Mouse (Mus musculus) frontal cortex, postnatal 14 days (tissue): ENCODE measurements around the gene Plcg2.

Source experiments
- DNase-seq, 2 experiments: peaks; one replicate each; pipeline ENCODE4 v3.0.0; 2022; ENCODE audit warnings: low spot score in 2 of 2

The Plcg2 gene

DNA sequence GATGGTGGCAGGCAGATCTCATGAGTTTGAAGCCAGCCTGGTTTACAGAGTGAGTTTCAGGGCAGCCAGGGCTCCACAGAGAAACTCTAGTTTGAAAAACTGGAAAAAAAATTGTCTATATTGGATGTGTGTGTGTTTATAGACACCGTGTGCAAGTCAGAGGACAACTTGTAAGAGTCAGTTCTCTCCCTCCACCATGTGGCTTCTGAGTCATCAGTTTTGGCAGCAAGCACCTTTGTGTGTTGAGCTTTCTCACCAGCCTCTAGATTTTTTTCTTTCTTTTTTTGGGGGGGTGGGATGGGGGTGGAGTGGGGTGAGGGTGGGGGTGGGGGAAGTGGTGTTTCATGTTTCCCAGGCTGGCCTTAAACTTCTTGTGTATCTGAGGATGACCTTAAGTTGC, 12.8 kb upstream of the Plcg2 start:
- DNase-seq = no peak

DNA sequence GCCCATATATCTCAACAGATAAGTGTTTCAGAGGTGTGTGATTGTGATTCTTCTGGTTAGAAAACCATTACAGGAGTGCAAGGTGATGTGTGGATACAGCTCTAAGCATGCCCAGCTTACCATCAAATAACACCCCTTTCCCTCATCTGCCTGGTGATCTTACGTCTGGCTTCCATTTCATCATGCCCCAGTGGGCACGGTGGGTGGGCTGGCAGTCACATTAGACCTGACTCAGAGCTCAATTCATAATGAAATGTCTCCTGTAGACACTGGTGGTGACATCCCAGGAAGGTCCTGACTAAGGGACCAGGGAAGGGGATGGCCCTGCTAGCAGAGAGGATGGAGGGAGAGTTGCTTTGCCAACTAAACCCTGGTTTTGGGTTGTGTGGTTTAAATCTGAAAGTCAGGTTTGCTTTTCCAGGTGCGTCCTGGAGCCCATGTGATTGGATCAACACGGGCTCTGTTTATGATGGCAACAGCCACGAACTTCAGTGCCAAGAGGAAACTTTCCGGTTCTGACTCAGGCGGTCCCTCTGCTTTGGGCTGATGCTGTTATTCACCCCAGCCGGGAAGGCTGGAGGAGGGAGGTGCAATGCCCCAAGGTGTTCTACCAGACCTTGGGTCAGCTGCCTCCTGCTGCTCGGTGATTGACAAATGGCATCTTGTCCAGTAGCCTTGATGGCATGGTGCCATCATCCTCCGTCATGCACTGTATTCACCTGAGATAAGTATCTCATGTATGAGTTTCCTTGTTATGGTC, 9.7 kb upstream of the Plcg2 start:
- DNase-seq = no peak

DNA sequence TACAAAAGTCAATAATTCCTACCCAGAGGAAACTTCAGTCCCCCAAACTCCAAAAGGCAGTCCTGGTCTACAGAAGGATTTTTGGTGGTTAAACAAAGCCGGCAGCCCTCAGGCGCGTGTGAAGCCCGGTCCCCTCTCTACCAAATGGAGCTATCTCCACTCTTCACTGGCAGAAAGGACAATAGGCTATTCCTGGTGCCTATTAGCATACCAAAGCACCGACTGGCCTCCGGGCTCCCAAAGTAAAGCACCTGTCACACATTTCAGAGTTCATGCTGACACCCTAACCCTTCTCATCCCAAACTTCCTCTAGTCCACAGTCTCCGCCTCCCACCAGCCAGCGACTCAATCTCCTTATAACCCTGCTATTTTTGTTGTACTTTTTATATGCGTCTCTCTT, 4.5 kb upstream of the Plcg2 start:
- DNase-seq = no peak

DNA sequence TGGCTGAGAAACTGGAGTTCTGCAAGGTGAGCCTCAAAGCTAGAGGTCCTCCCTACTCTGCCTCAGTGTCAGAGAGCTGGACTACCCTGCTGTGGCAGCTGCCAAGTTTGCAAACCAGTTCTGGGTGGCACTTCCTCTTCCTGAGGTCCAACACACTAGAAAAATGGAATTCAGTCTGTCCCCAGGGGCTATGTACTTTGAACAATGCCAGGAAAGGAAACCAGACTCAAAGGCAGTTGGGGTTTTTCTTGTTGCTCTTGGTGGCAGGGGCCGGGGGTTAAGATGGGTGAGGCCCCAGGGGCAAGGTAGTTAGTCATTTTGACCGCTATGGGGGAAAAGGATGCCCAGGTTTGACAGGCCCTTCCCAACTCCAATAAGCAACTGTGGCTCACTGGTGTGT, 3.2 kb upstream of the Plcg2 start:
- no peak for DNase-seq

DNA sequence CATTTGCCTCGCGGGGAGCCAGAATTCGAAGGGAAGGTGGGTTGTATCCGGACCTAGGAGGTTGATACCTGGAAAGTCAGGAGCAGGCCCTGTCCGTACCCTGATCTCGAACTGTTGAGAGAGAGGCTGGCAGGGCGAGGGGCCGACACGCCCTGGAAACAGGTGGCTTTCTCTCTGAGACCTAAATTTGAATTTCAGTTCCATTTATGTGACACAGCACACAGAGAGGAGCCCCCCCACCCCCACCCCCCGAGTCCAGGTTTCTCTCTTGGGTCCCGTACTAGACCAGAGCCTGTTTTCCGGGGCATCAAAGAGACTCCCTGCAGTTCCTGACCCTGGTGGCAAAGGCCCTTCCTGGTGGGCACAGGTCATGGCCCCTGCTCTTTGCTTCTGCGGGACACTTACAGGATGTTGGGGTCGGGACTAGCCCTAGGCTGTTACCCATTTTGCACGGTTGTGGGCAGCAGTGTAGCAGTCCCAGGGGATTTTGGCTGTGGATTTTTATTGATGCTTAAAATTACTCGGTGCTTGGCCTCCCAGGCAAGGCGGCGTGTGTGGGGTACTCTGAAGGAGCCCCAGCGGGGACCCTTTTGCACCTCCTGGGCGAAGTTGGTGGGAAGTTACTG, 937 bp downstream of the Plcg2 start:
- DNase-seq = no peak

DNA sequence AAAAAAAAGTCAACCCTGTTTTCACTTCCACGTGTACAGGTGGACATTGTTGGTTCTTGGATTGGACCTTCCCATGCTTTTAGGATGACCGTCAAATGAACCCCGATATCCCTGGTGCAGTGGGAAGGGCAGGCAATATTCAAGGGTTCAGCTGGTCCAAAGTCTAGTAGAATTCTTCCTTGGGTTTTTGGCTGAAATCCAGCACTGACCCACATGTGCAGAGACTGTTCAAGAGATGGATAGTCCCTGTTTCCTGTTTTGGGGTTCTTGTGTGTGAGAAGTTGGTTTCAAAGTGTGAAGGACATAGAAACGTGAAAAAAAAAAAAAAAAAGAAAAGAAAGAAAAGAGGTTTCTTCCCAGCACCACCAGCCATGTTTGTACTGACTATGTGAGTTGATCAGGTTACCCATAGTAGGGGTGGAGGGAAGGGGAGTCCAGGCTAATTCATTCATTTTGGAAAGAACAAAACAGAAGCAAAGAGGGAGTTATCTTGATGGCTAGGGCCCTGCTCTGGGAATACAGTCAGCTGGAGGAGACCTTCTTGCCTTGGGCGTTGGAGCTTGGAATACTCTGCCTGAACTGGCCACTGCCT, 2.2 kb downstream of the Plcg2 start:
- no peak for DNase-seq

- DNase-seq = no peak
These were observed 3.2 kb downstream of the Plcg2 start for GRCm38 (mm10) chr8:117501323-117501722.

- DNase-seq = no peak
These were observed 5.4 kb downstream of the Plcg2 start for GRCm38 (mm10) chr8:117503405-117504069.

DNA sequence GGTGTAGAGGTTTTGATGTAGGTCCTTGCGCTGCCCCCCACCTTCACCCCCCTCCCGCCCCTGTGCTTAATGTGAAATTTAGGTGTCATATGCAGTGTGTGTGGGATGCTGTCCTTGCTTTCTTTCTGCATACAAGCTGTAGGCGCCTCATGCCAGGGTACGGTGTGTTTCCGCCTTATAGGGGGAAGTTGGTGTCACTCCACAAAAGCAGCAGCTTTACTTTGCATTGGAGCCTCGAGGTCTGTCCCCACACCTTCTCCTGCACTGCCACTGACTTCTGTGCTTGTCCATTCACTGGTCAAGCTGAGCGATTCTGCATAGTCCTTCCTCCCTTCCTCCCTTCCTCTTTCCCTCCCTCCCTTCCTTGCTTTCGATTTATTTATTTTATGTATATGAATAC, 9.6 kb downstream of the Plcg2 start:
- no peak for DNase-seq

- no peak for DNase-seq
These were observed 18.9 kb downstream of the Plcg2 start for GRCm38 (mm10) chr8:117516876-117517565.

DNA sequence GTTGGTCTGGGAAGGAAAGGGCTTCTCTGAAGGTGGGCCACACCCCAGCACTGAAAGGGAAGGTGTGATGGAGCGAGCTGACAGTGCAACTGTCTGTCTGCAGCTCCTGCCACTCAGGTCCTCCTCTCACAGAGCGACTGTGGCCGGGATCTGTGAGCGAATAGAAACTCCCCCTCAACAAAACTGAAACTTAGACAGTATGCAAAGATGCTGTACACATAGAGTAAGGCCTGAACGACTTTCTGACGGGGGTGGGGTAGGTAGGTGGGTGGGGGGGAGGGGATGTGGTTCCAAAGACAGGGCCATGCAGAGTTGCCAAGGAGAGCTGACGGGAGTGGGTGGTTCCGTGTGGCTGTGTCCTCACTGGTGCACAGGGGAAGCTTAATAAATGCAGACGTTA, 19.8 kb downstream of the Plcg2 start:
- DNase-seq = no peak

DNA sequence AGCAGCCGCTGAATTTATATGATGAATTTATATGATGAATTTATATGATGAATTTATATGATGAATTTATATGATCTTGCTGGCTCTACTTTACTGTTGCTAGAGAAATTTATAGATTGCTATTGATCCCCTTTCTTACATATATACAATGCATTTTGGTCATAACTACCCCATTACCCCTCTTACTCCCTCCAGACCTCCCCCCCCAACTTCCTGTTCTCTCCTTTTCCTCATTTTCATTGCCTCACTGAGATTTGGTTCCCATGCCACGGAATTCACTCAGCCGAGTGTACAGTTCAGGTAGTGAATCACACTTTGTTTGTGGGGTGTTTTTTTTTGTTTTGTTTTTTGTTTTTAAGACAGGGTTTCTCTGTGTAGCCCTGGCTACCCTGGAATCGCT, 20.8 kb downstream of the Plcg2 start:
- no peak for DNase-seq

GRCm38 (mm10) chr8:117526185-117526584, 28.1 kb downstream of the Plcg2 start:
- no peak for DNase-seq

GRCm38 (mm10) chr8:117527983-117528382, 29.9 kb downstream of the Plcg2 start:
- DNase-seq = no peak

- no peak for DNase-seq
These were observed 31.1 kb downstream of the Plcg2 start for GRCm38 (mm10) chr8:117529177-117529576.

- no peak for DNase-seq
These were observed 34.4 kb downstream of the Plcg2 start for GRCm38 (mm10) chr8:117532381-117532972.

DNA sequence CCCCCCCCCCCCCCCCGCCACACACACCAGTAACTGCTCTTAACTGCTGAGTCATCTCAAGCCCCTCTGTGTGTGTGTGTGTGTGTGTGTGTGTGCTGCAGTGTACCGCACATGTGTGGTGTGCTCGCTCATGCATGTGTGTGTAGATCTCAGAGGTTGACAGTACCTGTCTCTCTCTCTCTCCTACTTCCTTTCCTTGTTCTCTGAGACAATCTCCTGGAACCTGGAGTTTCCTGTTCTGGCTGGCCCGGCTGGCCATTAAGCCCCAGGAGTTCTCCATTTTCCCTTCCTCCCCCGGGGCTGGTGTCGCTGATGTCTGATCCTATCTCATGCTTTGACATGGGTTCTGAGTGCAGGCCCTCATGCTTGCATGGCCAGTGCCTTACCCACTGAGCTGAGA, 38.8 kb downstream of the Plcg2 start:
- no peak for DNase-seq

DNA sequence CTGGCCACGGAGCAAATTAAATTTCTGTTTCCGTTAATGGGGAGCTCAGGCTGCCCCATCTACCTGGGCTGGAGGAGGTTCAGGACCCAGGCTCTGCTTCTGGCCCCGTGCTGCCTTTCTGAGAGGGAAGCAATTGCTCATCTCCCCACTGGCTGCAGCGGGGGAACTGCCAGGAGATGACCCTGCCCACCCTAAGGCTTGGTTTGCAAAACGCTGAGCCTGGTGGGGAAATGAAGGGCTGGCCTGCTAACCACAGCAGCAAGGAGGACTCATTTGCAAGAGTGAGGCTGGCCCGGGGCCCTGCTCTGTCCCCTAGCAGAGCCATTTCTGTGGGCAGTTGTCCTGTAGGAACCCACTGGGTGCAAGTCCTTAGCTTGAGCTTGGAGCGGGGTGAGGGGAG, 39.7 kb downstream of the Plcg2 start:
- no peak for DNase-seq

DNA sequence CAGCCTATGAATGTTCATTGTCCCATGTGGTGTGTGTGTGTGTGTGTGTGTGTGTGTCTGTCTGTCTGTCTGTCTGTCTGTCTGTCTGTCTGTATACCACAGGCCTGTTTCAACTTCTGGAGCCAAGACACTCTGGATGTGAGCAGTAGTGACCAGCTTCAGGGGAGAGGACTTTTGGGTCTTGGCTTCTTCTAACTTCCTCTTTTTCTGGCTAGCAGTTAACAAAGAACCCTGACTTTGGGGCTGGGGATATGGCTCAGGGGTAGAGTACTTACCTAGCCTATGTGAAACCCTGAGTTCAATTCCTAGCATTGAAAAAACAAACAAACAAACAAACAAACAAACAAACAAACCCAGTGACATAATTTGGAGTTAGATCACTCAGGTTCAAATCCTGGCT, 44.9 kb downstream of the Plcg2 start:
- DNase-seq = no peak

DNA sequence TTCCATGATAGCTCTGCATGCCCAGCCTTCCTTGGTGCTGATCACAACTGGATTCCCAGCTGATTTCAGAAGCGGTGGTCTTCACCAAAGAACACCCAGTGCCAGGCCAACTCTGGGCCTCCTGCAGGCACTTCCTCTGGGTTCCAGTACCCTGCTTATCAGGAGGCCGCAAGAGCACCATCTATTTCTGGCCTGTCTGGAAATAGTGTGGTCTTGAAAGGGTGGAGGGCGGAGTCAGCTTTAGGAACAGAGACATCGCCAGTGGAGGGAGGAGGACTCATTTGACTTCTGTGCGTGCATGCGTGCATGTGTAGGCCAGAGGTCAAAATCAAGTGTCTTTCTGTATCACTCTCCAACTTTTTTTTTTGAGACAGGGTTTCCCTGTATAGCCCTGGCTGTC, 45.7 kb downstream of the Plcg2 start:
- no peak for DNase-seq

DNA sequence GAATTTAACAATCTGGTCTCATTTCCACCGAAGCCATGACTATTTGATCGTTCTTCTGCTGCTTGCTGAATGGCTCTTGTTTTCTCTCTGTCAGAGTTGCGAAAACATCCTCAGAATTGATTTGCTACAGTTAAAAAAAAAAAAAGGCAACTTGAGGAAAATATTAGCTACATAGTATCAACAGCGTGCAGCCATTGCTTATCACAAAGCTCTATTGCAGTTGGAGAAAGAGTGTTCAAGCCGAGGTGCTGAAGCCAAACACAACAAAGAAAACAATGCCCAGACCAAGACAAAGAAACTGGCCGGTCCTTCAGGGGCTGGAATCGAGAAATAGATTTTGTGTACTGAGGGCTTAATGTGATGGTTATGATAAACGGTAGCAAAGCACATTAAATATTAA, 47.0 kb downstream of the Plcg2 start:
- DNase-seq = no peak

DNA sequence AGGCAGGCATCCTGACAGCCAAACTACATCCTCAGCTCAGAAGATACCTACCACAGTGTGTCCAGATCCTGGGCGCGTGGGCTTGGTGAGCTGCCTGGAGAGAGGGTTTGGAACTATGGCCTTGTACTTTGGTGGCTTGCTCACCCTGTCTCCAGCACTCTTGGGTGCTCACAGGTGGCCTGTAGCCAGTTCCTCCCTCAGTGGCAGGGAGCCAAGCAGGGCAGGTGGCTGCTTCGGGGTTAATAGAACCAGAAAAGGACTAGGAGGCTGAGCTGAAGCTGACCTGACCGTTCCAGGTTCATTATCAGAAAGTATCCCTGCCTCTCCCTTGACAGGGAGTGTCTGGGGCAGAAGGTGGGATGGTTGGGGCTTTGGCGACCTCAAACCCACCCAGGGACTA, 48.3 kb downstream of the Plcg2 start:
- DNase-seq = no peak
